Mouse (Mus musculus): ENCODE measurements around the gene Nav2. TPM values are rescaled to one million over a fixed set of nuclear protein-coding genes. Genes with fewer than 3 reads are reported as not detected.

Gene Nav2
- polyA plus RNA-seq, 1 experiment from 2014 or later, result 12.4 TPM

GRCm38 (mm10) chr7:49000816-49001215 lies 92.3 kb downstream of the Nav2 start:
- WGBS, result 71% methylated on average over 3 of the region's 3 CpGs
- ATAC-seq (ENCODE audit: insufficient number of reproducible peaks, insufficient read depth, low FRiP score, low TSS enrichment, low read depth), result no peak

GRCm38 (mm10) chr7:49004402-49004801 lies 95.9 kb downstream of the Nav2 start:
- peaks cover 14% of the 10 kb centered on the region; the same call in 1 of the 2 replicates for H3K27me3 ChIP-seq
- H3K36me3 ChIP-seq, result no peaks in the 10 kb centered on the region
- no peaks in the 10 kb centered on the region for H3K4me1 ChIP-seq (replicated peaks)
- no peak overlapping the region for H3K27ac ChIP-seq
- H3K9ac ChIP-seq (replicated peaks), result no peak overlapping the region
- 73% methylated on average over 5 of the region's 5 CpGs for WGBS
- H3K4me2 ChIP-seq, result no peak overlapping the region
- no peaks in the 10 kb centered on the region for H3K9me3 ChIP-seq
- no peak overlapping the region for H3K4me3 ChIP-seq (replicated peaks)
- ATAC-seq (ENCODE audit: insufficient number of reproducible peaks, insufficient read depth, low FRiP score, low TSS enrichment, low read depth), result no peak

More at GRCm38 (mm10) chr7:49000816-49001215, 92.3 kb downstream of the Nav2 start:
- Histone ChIP-seq H3K36me3 (no peaks in the 10 kb centered on the region), H3K4me2 (no peak overlapping the region), H3K27ac (no peak overlapping the region), H3K9me3 (no peaks in the 10 kb centered on the region), H3K4me3 (replicated peaks) (no peak overlapping the region), H3K4me1 (replicated peaks) (no peaks in the 10 kb centered on the region), H3K27me3 (peaks cover 12% of the 10 kb centered on the region), H3K9ac (replicated peaks) (no peak overlapping the region)

GRCm38 (mm10) chr7:49006886-49007285 lies 98.4 kb downstream of the Nav2 start:
- H3K4me2 ChIP-seq, result no peak overlapping the region
- H3K4me1 ChIP-seq (replicated peaks), result no peaks in the 10 kb centered on the region
- ATAC-seq (ENCODE audit: insufficient number of reproducible peaks, insufficient read depth, low FRiP score, low TSS enrichment, low read depth), result no peak
- no peaks in the 10 kb centered on the region for H3K9me3 ChIP-seq
- H3K27me3 ChIP-seq, result peaks cover 19% of the 10 kb centered on the region; the same call in 1 of the 2 replicates
- no peak overlapping the region for H3K27ac ChIP-seq
- no peak overlapping the region for H3K9ac ChIP-seq (replicated peaks)
- no peak overlapping the region for H3K4me3 ChIP-seq (replicated peaks)
- H3K36me3 ChIP-seq, result no peaks in the 10 kb centered on the region
- WGBS, result 57% methylated on average over 7 of the region's 7 CpGs

- Histone ChIP-seq H3K27ac (no peak overlapping the region), H3K4me3 (replicated peaks) (no peak overlapping the region), H3K36me3 (no peaks in the 10 kb centered on the region), H3K9ac (replicated peaks) (no peak overlapping the region), H3K27me3 (peaks cover 29% of the 10 kb centered on the region; the same call in 1 of the 2 replicates), H3K9me3 (no peaks in the 10 kb centered on the region), H3K4me2 (no peak overlapping the region), H3K4me1 (replicated peaks) (peaks cover 10% of the 10 kb centered on the region)
- ATAC-seq (ENCODE audit: insufficient number of reproducible peaks, insufficient read depth, low FRiP score, low TSS enrichment, low read depth), result no peak
- 95% methylated on average over 6 of the region's 6 CpGs for WGBS
These were observed 102.2 kb downstream of the Nav2 start for GRCm38 (mm10) chr7:49010739-49011138.

GRCm38 (mm10) chr7:49012027-49012426 lies 103.5 kb downstream of the Nav2 start:
- ATAC-seq (ENCODE audit: insufficient number of reproducible peaks, insufficient read depth, low FRiP score, low TSS enrichment, low read depth), result no peak
- Histone ChIP-seq H3K9ac (replicated peaks) (no peak overlapping the region), H3K27me3 (peaks cover 39% of the 10 kb centered on the region; the same call in 1 of the 2 replicates), H3K4me1 (replicated peaks) (peaks cover 10% of the 10 kb centered on the region), H3K4me3 (replicated peaks) (no peak overlapping the region), H3K9me3 (no peaks in the 10 kb centered on the region), H3K36me3 (no peaks in the 10 kb centered on the region), H3K27ac (no peak overlapping the region), H3K4me2 (no peak overlapping the region)
- WGBS, result 62% methylated on average over 1 of the region's 1 CpGs

GRCm38 (mm10) chr7:49014480-49014879 lies 106.0 kb downstream of the Nav2 start:
- Histone ChIP-seq H3K9ac (replicated peaks) (no peak overlapping the region), H3K27me3 (peaks cover 38% of the 10 kb centered on the region; the same call in 1 of the 2 replicates), H3K4me1 (replicated peaks) (peaks cover 10% of the 10 kb centered on the region), H3K9me3 (no peaks in the 10 kb centered on the region), H3K27ac (no peak overlapping the region), H3K4me3 (replicated peaks) (no peak overlapping the region), H3K36me3 (no peaks in the 10 kb centered on the region), H3K4me2 (no peak overlapping the region)
- WGBS, result 86% methylated on average over 10 of the region's 10 CpGs
- ATAC-seq (ENCODE audit: insufficient number of reproducible peaks, insufficient read depth, low FRiP score, low TSS enrichment, low read depth), result no peak

GRCm38 (mm10) chr7:49015297-49015696 lies 106.8 kb downstream of the Nav2 start:
- Histone ChIP-seq H3K4me1 (replicated peaks) (peaks cover 10% of the 10 kb centered on the region), H3K36me3 (no peaks in the 10 kb centered on the region), H3K27ac (no peak overlapping the region), H3K9ac (replicated peaks) (no peak overlapping the region), H3K27me3 (peaks cover 33% of the 10 kb centered on the region; the same call in 1 of the 2 replicates), H3K4me2 (no peak overlapping the region), H3K9me3 (no peaks in the 10 kb centered on the region), H3K4me3 (replicated peaks) (no peak overlapping the region)
- ATAC-seq (ENCODE audit: insufficient number of reproducible peaks, insufficient read depth, low FRiP score, low TSS enrichment, low read depth), result no peak
- WGBS, result 92% methylated on average over 6 of the region's 6 CpGs

- WGBS, result 58% methylated on average over 2 of the region's 2 CpGs
- Histone ChIP-seq H3K4me1 (replicated peaks) (peaks cover 10% of the 10 kb centered on the region), H3K27ac (no peak overlapping the region), H3K4me3 (replicated peaks) (no peak overlapping the region), H3K9ac (replicated peaks) (no peak overlapping the region), H3K4me2 (no peak overlapping the region), H3K9me3 (no peaks in the 10 kb centered on the region), H3K27me3 (peaks cover 33% of the 10 kb centered on the region; the same call in 1 of the 2 replicates), H3K36me3 (no peaks in the 10 kb centered on the region)
- ATAC-seq (ENCODE audit: insufficient number of reproducible peaks, insufficient read depth, low FRiP score, low TSS enrichment, low read depth), result no peak
These were observed 107.6 kb downstream of the Nav2 start for GRCm38 (mm10) chr7:49016088-49016487.

GRCm38 (mm10) chr7:49017794-49018193 lies 109.3 kb downstream of the Nav2 start:
- ATAC-seq (ENCODE audit: insufficient number of reproducible peaks, insufficient read depth, low FRiP score, low TSS enrichment, low read depth), result no peak
- Histone ChIP-seq H3K36me3 (no peaks in the 10 kb centered on the region), H3K4me1 (replicated peaks) (peaks cover 10% of the 10 kb centered on the region), H3K9ac (replicated peaks) (no peak overlapping the region), H3K27me3 (peaks cover 26% of the 10 kb centered on the region; the same call in 1 of the 2 replicates), H3K9me3 (no peaks in the 10 kb centered on the region), H3K27ac (no peak overlapping the region), H3K4me3 (replicated peaks) (no peak overlapping the region), H3K4me2 (no peak overlapping the region)
- WGBS, result 85% methylated on average over 5 of the region's 5 CpGs

GRCm38 (mm10) chr7:49018478-49018914 lies 110.0 kb downstream of the Nav2 start:
- Histone ChIP-seq H3K36me3 (no peaks in the 10 kb centered on the region), H3K4me2 (no peak overlapping the region), H3K9me3 (no peaks in the 10 kb centered on the region), H3K9ac (replicated peaks) (no peak overlapping the region), H3K4me1 (replicated peaks) (peaks cover 6% of the 10 kb centered on the region), H3K27ac (no peak overlapping the region), H3K27me3 (peaks cover 26% of the 10 kb centered on the region; the same call in 1 of the 2 replicates), H3K4me3 (replicated peaks) (no peak overlapping the region)
- ATAC-seq (ENCODE audit: insufficient number of reproducible peaks, insufficient read depth, low FRiP score, low TSS enrichment, low read depth), result no peak
- 70% methylated on average over 7 of the region's 7 CpGs for WGBS

GRCm38 (mm10) chr7:49025026-49025815 lies 116.7 kb downstream of the Nav2 start:
- H3K27ac ChIP-seq, result no peak overlapping the region
- WGBS, result 79% methylated on average over 8 of the region's 8 CpGs
- H3K9ac ChIP-seq (replicated peaks), result no peak overlapping the region
- no peak overlapping the region for H3K4me2 ChIP-seq
- H3K27me3 ChIP-seq, result no peaks in the 10 kb centered on the region; the same call in 1 of the 2 replicates
- H3K4me3 ChIP-seq (replicated peaks), result no peak overlapping the region
- no peak for ATAC-seq (ENCODE audit: insufficient number of reproducible peaks, insufficient read depth, low FRiP score, low TSS enrichment, low read depth)
- no peaks in the 10 kb centered on the region for H3K9me3 ChIP-seq
- no peaks in the 10 kb centered on the region for H3K36me3 ChIP-seq
- no peaks in the 10 kb centered on the region for H3K4me1 ChIP-seq (replicated peaks)

Data from limb, embryonic 12.5 days (tissue).